Mouse (Mus musculus): ENCODE measurements around the gene Ust.

Gene Ust

GRCm38 (mm10) chr10:8211694-8212093 is 306.9 kb downstream of the Ust start:
- in situ Hi-C loops (cut with MboI; ENCODE audit: low pct_unique_long_range_greater_than_20kb in 1 of 2, low sequenced_read_pairs in 2 of 2, unreplicated experiment in 1 of 2), result no loop called here

GRCm38 (mm10) chr10:8210366-8210765 is 308.3 kb downstream of the Ust start:
- in situ Hi-C loops (cut with MboI; ENCODE audit: low pct_unique_long_range_greater_than_20kb in 1 of 2, low sequenced_read_pairs in 2 of 2, unreplicated experiment in 1 of 2), result no loop called here

- in situ Hi-C loops (cut with MboI; ENCODE audit: low pct_unique_long_range_greater_than_20kb in 1 of 2, low sequenced_read_pairs in 2 of 2, unreplicated experiment in 1 of 2), result no loop called here
These were observed 311.3 kb downstream of the Ust start for GRCm38 (mm10) chr10:8207358-8207757.

- in situ Hi-C loops (cut with MboI; ENCODE audit: low pct_unique_long_range_greater_than_20kb in 1 of 2, low sequenced_read_pairs in 2 of 2, unreplicated experiment in 1 of 2), result no loop called here
These were observed 314.9 kb downstream of the Ust start for GRCm38 (mm10) chr10:8203681-8204080.

GRCm38 (mm10) chr10:8199816-8200215 is 318.8 kb downstream of the Ust start:
- in situ Hi-C loops (cut with MboI; ENCODE audit: low pct_unique_long_range_greater_than_20kb in 1 of 2, low sequenced_read_pairs in 2 of 2, unreplicated experiment in 1 of 2), result loop anchor here (10.0 kb wide), 2 partner anchors 105 to 315 kb away; no protein-coding TSS in a partner anchor

GRCm38 (mm10) chr10:8199026-8199756 is 319.4 kb downstream of the Ust start:
- in situ Hi-C loops (cut with MboI; ENCODE audit: low pct_unique_long_range_greater_than_20kb in 1 of 2, low sequenced_read_pairs in 2 of 2, unreplicated experiment in 1 of 2), result loop anchor here (10.0 kb wide), 2 partner anchors 104 to 314 kb away; no protein-coding TSS in a partner anchor

- in situ Hi-C loops (cut with MboI; ENCODE audit: low pct_unique_long_range_greater_than_20kb in 1 of 2, low sequenced_read_pairs in 2 of 2, unreplicated experiment in 1 of 2), result loop anchor here (10.0 kb wide), 2 partner anchors 103 to 313 kb away; no protein-coding TSS in a partner anchor
These were observed 321.0 kb downstream of the Ust start for GRCm38 (mm10) chr10:8197661-8198060.

- in situ Hi-C loops (cut with MboI; ENCODE audit: low pct_unique_long_range_greater_than_20kb in 1 of 2, low sequenced_read_pairs in 2 of 2, unreplicated experiment in 1 of 2), result loop anchor here (10.0 kb wide), 2 partner anchors 101 to 311 kb away; no protein-coding TSS in a partner anchor
These were observed 322.3 kb downstream of the Ust start for GRCm38 (mm10) chr10:8196300-8196699.

GRCm38 (mm10) chr10:8195730-8196129 is 322.9 kb downstream of the Ust start:
- in situ Hi-C loops (cut with MboI; ENCODE audit: low pct_unique_long_range_greater_than_20kb in 1 of 2, low sequenced_read_pairs in 2 of 2, unreplicated experiment in 1 of 2), result loop anchor here (10.0 kb wide), 2 partner anchors 101 to 311 kb away; no protein-coding TSS in a partner anchor

- in situ Hi-C loops (cut with MboI; ENCODE audit: low pct_unique_long_range_greater_than_20kb in 1 of 2, low sequenced_read_pairs in 2 of 2, unreplicated experiment in 1 of 2), result no loop called here
These were observed 329.2 kb downstream of the Ust start for GRCm38 (mm10) chr10:8189331-8189981.

- in situ Hi-C loops (cut with MboI; ENCODE audit: low pct_unique_long_range_greater_than_20kb in 1 of 2, low sequenced_read_pairs in 2 of 2, unreplicated experiment in 1 of 2), result no loop called here
These were observed 333.0 kb downstream of the Ust start for GRCm38 (mm10) chr10:8185586-8185985.

GRCm38 (mm10) chr10:8184711-8185110 is 333.9 kb downstream of the Ust start:
- in situ Hi-C loops (cut with MboI; ENCODE audit: low pct_unique_long_range_greater_than_20kb in 1 of 2, low sequenced_read_pairs in 2 of 2, unreplicated experiment in 1 of 2), result no loop called here

- in situ Hi-C loops (cut with MboI; ENCODE audit: low pct_unique_long_range_greater_than_20kb in 1 of 2, low sequenced_read_pairs in 2 of 2, unreplicated experiment in 1 of 2), result no loop called here
These were observed 335.5 kb downstream of the Ust start for GRCm38 (mm10) chr10:8183171-8183570.

GRCm38 (mm10) chr10:8181596-8182185 is 336.9 kb downstream of the Ust start:
- in situ Hi-C loops (cut with MboI; ENCODE audit: low pct_unique_long_range_greater_than_20kb in 1 of 2, low sequenced_read_pairs in 2 of 2, unreplicated experiment in 1 of 2), result no loop called here

- in situ Hi-C loops (cut with MboI; ENCODE audit: low pct_unique_long_range_greater_than_20kb in 1 of 2, low sequenced_read_pairs in 2 of 2, unreplicated experiment in 1 of 2), result no loop called here
These were observed 341.0 kb downstream of the Ust start for GRCm38 (mm10) chr10:8177618-8178017.

- in situ Hi-C loops (cut with MboI; ENCODE audit: low pct_unique_long_range_greater_than_20kb in 1 of 2, low sequenced_read_pairs in 2 of 2, unreplicated experiment in 1 of 2), result no loop called here
These were observed 342.1 kb downstream of the Ust start for GRCm38 (mm10) chr10:8176351-8177053.

GRCm38 (mm10) chr10:8176008-8176350 is 342.6 kb downstream of the Ust start:
- in situ Hi-C loops (cut with MboI; ENCODE audit: low pct_unique_long_range_greater_than_20kb in 1 of 2, low sequenced_read_pairs in 2 of 2, unreplicated experiment in 1 of 2), result no loop called here

GRCm38 (mm10) chr10:8174697-8175096 is 343.9 kb downstream of the Ust start:
- in situ Hi-C loops (cut with MboI; ENCODE audit: low pct_unique_long_range_greater_than_20kb in 1 of 2, low sequenced_read_pairs in 2 of 2, unreplicated experiment in 1 of 2), result no loop called here

- in situ Hi-C loops (cut with MboI; ENCODE audit: low pct_unique_long_range_greater_than_20kb in 1 of 2, low sequenced_read_pairs in 2 of 2, unreplicated experiment in 1 of 2), result no loop called here
These were observed 344.4 kb downstream of the Ust start for GRCm38 (mm10) chr10:8174230-8174629.
